ENCODE assay signal across 8 mouse cellular contexts in the genomic region with DNA sequence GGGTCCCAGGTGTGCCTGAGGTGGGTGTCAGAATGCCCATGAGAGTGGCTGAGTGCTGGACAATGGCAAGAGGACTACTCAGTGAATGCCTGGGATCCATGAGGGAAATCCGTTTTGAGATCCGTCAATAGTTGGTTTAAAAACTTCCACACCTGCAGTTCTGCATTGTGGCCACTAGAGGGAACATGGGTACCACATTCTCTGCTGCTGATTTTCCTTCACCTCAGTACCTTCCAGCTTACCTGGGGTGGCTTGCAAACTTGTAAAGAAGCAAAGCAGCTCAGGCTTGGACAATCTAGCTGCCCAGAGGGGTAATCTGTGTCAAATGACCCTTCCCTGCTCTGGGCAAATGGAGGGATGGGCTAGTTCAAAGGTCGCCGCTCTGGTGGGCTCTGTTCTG. TPM values are rescaled to one million over a fixed set of nuclear protein-coding genes. Genes with fewer than 3 reads are reported as not detected.
A peak's percentile ranks its signal among the peaks of the same experiment; 100 is the strongest.
DNase-seq lines count a peak whose midpoint lies in the region; TF ChIP-seq lines count a peak whose summit lies in the region.

No protein-coding gene starts in this region.

- peak; percentile 67 for TF ChIP-seq CTCF in bone marrow, adult 2 months (IDR thresholded peaks at IDR 0.05; ENCODE audit: control insufficient read depth, insufficient read depth, low read length)

- no peak for TF ChIP-seq POLR2A in bone marrow, adult 2 months (IDR thresholded peaks at IDR 0.05; ENCODE audit: borderline replicate concordance, control insufficient read depth, low read depth, low read length)

- no peak overlapping the region for H3K4me3 ChIP-seq in bone marrow, adult 2 months (replicated peaks; ENCODE audit: control insufficient read depth, low read depth, low read length)

- no peak overlapping the region for H3K27ac ChIP-seq in bone marrow, adult 2 months (ENCODE audit: control insufficient read depth, insufficient read depth, low read depth, low read length, poor library complexity)

- WGBS in bone marrow, adult 2 months, result 43% methylated on average over 4 of the region's 4 CpGs

- DNase-seq in gastrocnemius, adult 18-20 months (ENCODE audit: low spot score), result peak; percentile 39
- DNase-seq in gastrocnemius, adult 8-10 months (ENCODE audit: low spot score in 2 of 2), result no peak
- DNase-seq in right cerebral cortex, adult 18-20 months, result peak; percentile 54
- DNase-seq in right cerebral cortex, postnatal 14 days, result no peak
- peak; percentile 29 to 59 for DNase-seq in kidney, postnatal 36 days
- DNase-seq in retina, postnatal 1 day, result peak; percentile 72
- DNase-seq in ovary, adult 18-20 months (ENCODE audit: low spot score), result no peak

- H3K4me1 ChIP-seq in bone marrow, adult 2 months (ENCODE audit: control insufficient read depth, insufficient read depth, low read length), result no peaks in the 10 kb centered on the region

RNA-seq across cellular contexts. Expression of a gene that starts 8.2 kb away (rescaled TPM):
- 10 to 100 TPM; 19.1 to 23.1 TPM for total RNA-seq in gastrocnemius, adult 18-20 months (2021)
- total RNA-seq in gastrocnemius, adult 8-10 months (2022), result 10 to 100 TPM; 15.5 to 26.0 (median 20.5) TPM
- 11.8 and 12.0 TPM in 2 replicates for polyA plus RNA-seq in bone marrow, adult 2 months (2011; ENCODE audit: insufficient read depth, insufficient read length, low replicate concordance, missing spikeins)

RNA-seq across cellular contexts. Expression of a gene that starts 13.6 kb away (rescaled TPM):
- total RNA-seq in gastrocnemius, adult 18-20 months (2021), result not detected
- total RNA-seq in gastrocnemius, adult 8-10 months (2022), result not detected
- polyA plus RNA-seq in bone marrow, adult 2 months (2011; ENCODE audit: insufficient read depth, insufficient read length, low replicate concordance, missing spikeins), result 3.1 TPM in 1 of 2 replicates, not detected in the other

RNA-seq across cellular contexts. Expression of a gene that starts 31.0 kb away (rescaled TPM):
- not detected for total RNA-seq in gastrocnemius, adult 18-20 months (2021)
- total RNA-seq in gastrocnemius, adult 8-10 months (2022), result under 1 TPM in 1 of 4 experiments, not detected in 3; 0.24 TPM
- polyA plus RNA-seq in bone marrow, adult 2 months (2011; ENCODE audit: insufficient read depth, insufficient read length, low replicate concordance, missing spikeins), result not detected in 2 replicates

RNA-seq across cellular contexts. Expression of a gene that starts 47.7 kb away (rescaled TPM):
- not detected for total RNA-seq in gastrocnemius, adult 18-20 months (2021)
- total RNA-seq in gastrocnemius, adult 8-10 months (2022), result under 1 TPM in 2 of 4 experiments, not detected in 2; 0.05 to 0.07 TPM
- not detected in 2 replicates for polyA plus RNA-seq in bone marrow, adult 2 months (2011; ENCODE audit: insufficient read depth, insufficient read length, low replicate concordance, missing spikeins)

Comparison
In these comparisons a context has a peak if more than half of its experiments do, and no peak if none do; other contexts are left out.
1. DNase-seq: peak in gastrocnemius, adult 18-20 months (single experiment), right cerebral cortex, adult 18-20 months (single experiment), kidney, postnatal 36 days (2 of 2) and retina, postnatal 1 day (single experiment); none in gastrocnemius, adult 8-10 months (0 of 2), right cerebral cortex, postnatal 14 days (single experiment) and ovary, adult 18-20 months (single experiment).